Mouse (Mus musculus) myocyte (in vitro differentiated cells): ENCODE measurements at regions not wholly inside any gene's neighbourhood (a gene's known extent, or its start where the extent isn't known, plus 50 kb on each side); places are given as distances from the start of the nearest gene placed in this dataset.

ENCODE experiments used
- CEBPB ChIP-seq: IDR thresholded peaks from 2 replicates; pipeline ENCODE4 v1.6.1; 2011; ENCODE audit warnings: mild to moderate bottlenecking, moderate library complexity; ENCODE audit not compliant: poor library complexity, insufficient read depth, severe bottlenecking
- E2F4 ChIP-seq: IDR thresholded peaks from one replicate; pipeline ENCODE4 v1.6.1; 2011; ENCODE audit warnings: mild to moderate bottlenecking, control low read depth, moderate library complexity; ENCODE audit not compliant: insufficient read depth
- MAX ChIP-seq: IDR thresholded peaks from one replicate; pipeline ENCODE4 v1.6.1; 2011; ENCODE audit warnings: low read depth, mild to moderate bottlenecking, control low read depth
- MYOD1 ChIP-seq, 3 experiments: IDR thresholded peaks; one replicate each; pipeline ENCODE4 v1.6.1; 2011; ENCODE audit warnings: control low read depth in 2 of 3, low read depth in 2 of 3, mild to moderate bottlenecking in 2 of 3, moderate library complexity in 1 of 3; ENCODE audit not compliant: insufficient read length in 2 of 3, control insufficient read depth in 1 of 3
- MYOG ChIP-seq, 3 experiments: IDR thresholded peaks; one replicate each; pipeline ENCODE4 v1.6.1; 2011; ENCODE audit warnings: control low read depth in 2 of 3, low read depth in 2 of 3, mild to moderate bottlenecking in 2 of 3; ENCODE audit not compliant: insufficient read length in 2 of 3, control insufficient read depth in 1 of 3, insufficient read depth in 1 of 3
- POLR2A ChIP-seq: IDR thresholded peaks from one replicate; pipeline ENCODE4 v1.6.1; 2011; ENCODE audit warnings: low read depth, mild to moderate bottlenecking, control low read depth, moderate library complexity; ENCODE audit not compliant: insufficient read length
- POLR2AphosphoS2 ChIP-seq: IDR thresholded peaks from one replicate; pipeline ENCODE4 v1.6.1; 2011; ENCODE audit warnings: low read depth, control low read depth; ENCODE audit not compliant: insufficient read length
- REST ChIP-seq: IDR thresholded peaks from one replicate; pipeline ENCODE4 v1.6.1; 2011; ENCODE audit warnings: mild to moderate bottlenecking, control low read depth, moderate library complexity; ENCODE audit not compliant: insufficient read depth, insufficient read length
- SRF ChIP-seq: IDR thresholded peaks from one replicate; pipeline ENCODE4 v1.6.1; 2011; ENCODE audit warnings: low read depth; ENCODE audit not compliant: control insufficient read depth, insufficient read length
- TCF12 ChIP-seq: IDR thresholded peaks from one replicate; pipeline ENCODE4 v1.6.1; 2011; ENCODE audit warnings: mild to moderate bottlenecking, control low read depth; ENCODE audit not compliant: poor library complexity, insufficient read depth, severe bottlenecking
- TCF3 ChIP-seq: IDR thresholded peaks from one replicate; pipeline ENCODE4 v1.6.1; 2011; ENCODE audit warnings: low read depth, control low read depth; ENCODE audit not compliant: insufficient read length
- USF1 ChIP-seq: IDR thresholded peaks from one replicate; pipeline ENCODE4 v1.6.1; 2011; ENCODE audit warnings: low read depth, mild to moderate bottlenecking, control low read depth, moderate library complexity

GRCm38 (mm10) chr11:92135677-92136076 is 558.3 kb upstream of the Kif2b start:
- TF ChIP-seq REST, result no peak
- TF ChIP-seq POLR2A, result no peak
- TF ChIP-seq USF1, result no peak
- no peak for TF ChIP-seq POLR2AphosphoS2
- TF ChIP-seq TCF12, result no peak
- TF ChIP-seq MYOG (IDR thresholded peaks at IDR 0.05; ENCODE audit: control insufficient read depth in 1 of 3, insufficient read depth in 1 of 3, insufficient read length in 2 of 3, low read depth in 2 of 3), result no peak
- no peak for TF ChIP-seq MAX
- no peak for TF ChIP-seq CEBPB
- TF ChIP-seq MYOD1 (IDR thresholded peaks at IDR 0.05; ENCODE audit: control insufficient read depth in 1 of 3, insufficient read length in 2 of 3, low read depth in 2 of 3), result no peak
- TF ChIP-seq E2F4, result no peak
- no peak for TF ChIP-seq TCF3
- no peak for TF ChIP-seq SRF
